Mouse (Mus musculus): ENCODE measurements at regions not wholly inside any gene's neighbourhood (a gene's known extent, or its start where the extent isn't known, plus 50 kb on each side); places are given as distances from the start of the nearest gene placed in this dataset.

DNA sequence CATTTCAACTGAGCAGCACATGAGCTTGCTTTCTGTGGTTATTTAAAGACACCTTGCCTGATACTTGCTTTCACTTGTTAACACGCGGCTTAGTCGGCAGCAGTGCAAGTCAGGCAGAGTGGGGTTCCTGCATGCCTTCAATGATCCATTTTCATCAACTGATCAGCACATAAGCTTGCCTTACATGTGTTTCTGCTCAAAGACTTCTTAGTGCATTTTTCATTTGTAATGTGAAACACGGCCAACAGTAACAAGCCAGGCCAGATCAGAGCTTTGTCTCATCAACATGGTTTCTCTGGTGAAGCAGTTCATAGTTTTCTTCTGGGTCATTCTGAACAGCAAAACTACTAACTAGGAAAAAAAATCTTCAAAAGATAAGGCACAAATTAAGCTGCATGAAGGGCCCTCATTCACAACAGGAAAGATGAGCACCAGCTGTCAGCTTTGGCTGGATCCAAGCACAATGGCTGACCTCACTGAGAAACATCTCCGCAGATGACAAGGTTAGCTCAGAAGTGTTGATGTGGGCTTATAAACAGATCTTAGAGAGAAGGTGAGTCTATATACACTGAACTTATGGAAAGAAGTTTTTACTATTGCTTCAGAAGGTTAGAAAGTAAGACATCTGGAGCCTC lies 100.2 kb upstream of the Dock1 start:
- DNase-seq: no peak
- H3K27me3 ChIP-seq (ENCODE audit: control insufficient read depth, insufficient read depth, low read length): no peaks in the 10 kb centered on the region
- 94% methylated on average over 5 of the region's 5 CpGs for WGBS
- TF ChIP-seq CTCF (IDR thresholded peaks at IDR 0.05; ENCODE audit: borderline replicate concordance, control insufficient read depth, extremely low read depth, insufficient read depth, low read length, poor library complexity): no peak
- no peak for TF ChIP-seq POLR2A (IDR thresholded peaks at IDR 0.05; ENCODE audit: control insufficient read depth, extremely low read depth, insufficient read depth, low read length, poor library complexity)
- H3K4me3 ChIP-seq (ENCODE audit: control insufficient read depth, insufficient read depth, low read length): no peak overlapping the region
- no peaks in the 10 kb centered on the region for H3K4me1 ChIP-seq (replicated peaks; ENCODE audit: control insufficient read depth, insufficient read depth, low read length)
- H3K36me3 ChIP-seq (ENCODE audit: control insufficient read depth, insufficient read depth, low read length): no peaks in the 10 kb centered on the region
- H3K27ac ChIP-seq (ENCODE audit: control insufficient read depth, insufficient read depth, low read length): no peak overlapping the region

DNA sequence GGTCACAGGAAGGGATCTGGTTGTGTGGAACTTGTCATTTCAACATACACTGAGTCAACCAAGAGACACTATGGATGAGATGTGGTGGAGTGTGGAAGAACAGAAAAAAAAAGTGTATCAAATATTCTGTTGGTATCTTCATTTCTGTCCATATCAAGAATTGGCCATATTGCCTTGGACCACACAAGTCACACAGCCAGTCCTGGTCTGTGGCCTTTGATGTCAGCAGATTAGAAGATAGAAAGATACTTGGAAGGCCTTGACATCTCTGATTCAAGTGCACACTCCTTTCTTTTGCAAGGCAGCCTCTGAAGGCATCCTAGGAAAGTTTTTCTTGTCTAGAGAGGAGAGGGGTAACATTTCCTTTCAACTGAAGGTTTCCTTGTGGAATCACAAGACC lies 88.7 kb upstream of the Dock1 start:
- no peak overlapping the region for H3K4me3 ChIP-seq (ENCODE audit: control insufficient read depth, insufficient read depth, low read length)
- H3K27me3 ChIP-seq (ENCODE audit: control insufficient read depth, insufficient read depth, low read length): no peaks in the 10 kb centered on the region
- no peaks in the 10 kb centered on the region for H3K4me1 ChIP-seq (replicated peaks; ENCODE audit: control insufficient read depth, insufficient read depth, low read length)
- no peak for TF ChIP-seq CTCF (IDR thresholded peaks at IDR 0.05; ENCODE audit: borderline replicate concordance, control insufficient read depth, extremely low read depth, insufficient read depth, low read length, poor library complexity)
- no peak for DNase-seq
- H3K36me3 ChIP-seq (ENCODE audit: control insufficient read depth, insufficient read depth, low read length): no peaks in the 10 kb centered on the region
- no peak overlapping the region for H3K27ac ChIP-seq (ENCODE audit: control insufficient read depth, insufficient read depth, low read length)

- no peak overlapping the region for H3K27ac ChIP-seq (ENCODE audit: control insufficient read depth, insufficient read depth, low read length)
- H3K36me3 ChIP-seq (ENCODE audit: control insufficient read depth, insufficient read depth, low read length): no peaks in the 10 kb centered on the region
- no peak for DNase-seq
- no peaks in the 10 kb centered on the region for H3K27me3 ChIP-seq (ENCODE audit: control insufficient read depth, insufficient read depth, low read length)
- no peak overlapping the region for H3K4me3 ChIP-seq (ENCODE audit: control insufficient read depth, insufficient read depth, low read length)
- TF ChIP-seq CTCF (IDR thresholded peaks at IDR 0.05; ENCODE audit: borderline replicate concordance, control insufficient read depth, extremely low read depth, insufficient read depth, low read length, poor library complexity): no peak
- TF ChIP-seq POLR2A (IDR thresholded peaks at IDR 0.05; ENCODE audit: control insufficient read depth, extremely low read depth, insufficient read depth, low read length, poor library complexity): no peak
- no peaks in the 10 kb centered on the region for H3K4me1 ChIP-seq (replicated peaks; ENCODE audit: control insufficient read depth, insufficient read depth, low read length)
- 94% methylated on average over 5 of the region's 5 CpGs for WGBS
Observed at GRCm38 (mm10) chr7:134585478-134585877, 85.0 kb upstream of the Dock1 start.

DNA sequence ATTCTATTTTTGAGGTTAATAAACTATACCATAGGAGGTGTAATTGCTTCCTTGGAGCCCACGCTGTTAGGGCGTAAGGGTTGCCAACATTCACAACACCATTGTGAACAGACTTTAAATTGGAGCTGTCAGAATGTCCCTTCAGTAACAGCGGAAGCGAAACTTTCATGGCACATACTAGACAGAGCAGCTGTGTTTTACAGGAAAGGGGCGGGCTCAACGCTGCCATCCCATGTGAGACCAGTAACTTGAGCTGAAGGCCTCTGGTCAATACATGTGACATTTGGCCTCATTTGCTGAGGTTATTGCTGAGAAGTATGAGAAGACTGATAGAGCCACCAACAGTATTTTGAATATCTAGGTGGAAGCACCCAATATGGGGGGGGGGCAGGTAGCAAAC lies 83.5 kb upstream of the Dock1 start:
- WGBS: 89% methylated on average over 6 of the region's 6 CpGs
- Histone ChIP-seq H3K27ac (ENCODE audit: control insufficient read depth, insufficient read depth, low read length) (no peak overlapping the region), H3K36me3 (ENCODE audit: control insufficient read depth, insufficient read depth, low read length) (no peaks in the 10 kb centered on the region), H3K4me1 (replicated peaks; ENCODE audit: control insufficient read depth, insufficient read depth, low read length) (no peaks in the 10 kb centered on the region), H3K27me3 (ENCODE audit: control insufficient read depth, insufficient read depth, low read length) (no peaks in the 10 kb centered on the region), H3K4me3 (ENCODE audit: control insufficient read depth, insufficient read depth, low read length) (no peak overlapping the region)
- no peak for TF ChIP-seq CTCF (IDR thresholded peaks at IDR 0.05; ENCODE audit: borderline replicate concordance, control insufficient read depth, extremely low read depth, insufficient read depth, low read length, poor library complexity)
- no peak for TF ChIP-seq POLR2A (IDR thresholded peaks at IDR 0.05; ENCODE audit: control insufficient read depth, extremely low read depth, insufficient read depth, low read length, poor library complexity)
- DNase-seq: no peak

GRCm38 (mm10) chr7:134607886-134608285 lies 62.6 kb upstream of the Dock1 start:
- no peak for DNase-seq
- Histone ChIP-seq H3K4me3 (ENCODE audit: control insufficient read depth, insufficient read depth, low read length) (no peak overlapping the region), H3K4me1 (replicated peaks; ENCODE audit: control insufficient read depth, insufficient read depth, low read length) (no peaks in the 10 kb centered on the region), H3K36me3 (ENCODE audit: control insufficient read depth, insufficient read depth, low read length) (no peaks in the 10 kb centered on the region), H3K27ac (ENCODE audit: control insufficient read depth, insufficient read depth, low read length) (no peak overlapping the region), H3K27me3 (ENCODE audit: control insufficient read depth, insufficient read depth, low read length) (no peaks in the 10 kb centered on the region)
- 93% methylated on average over 3 of the region's 3 CpGs for WGBS
- no peak for TF ChIP-seq POLR2A (IDR thresholded peaks at IDR 0.05; ENCODE audit: control insufficient read depth, extremely low read depth, insufficient read depth, low read length, poor library complexity)
- no peak for TF ChIP-seq CTCF (IDR thresholded peaks at IDR 0.05; ENCODE audit: borderline replicate concordance, control insufficient read depth, extremely low read depth, insufficient read depth, low read length, poor library complexity)

- Histone ChIP-seq H3K27ac (ENCODE audit: control insufficient read depth, insufficient read depth, low read length) (no peak overlapping the region), H3K4me1 (replicated peaks; ENCODE audit: control insufficient read depth, insufficient read depth, low read length) (no peaks in the 10 kb centered on the region), H3K4me3 (ENCODE audit: control insufficient read depth, insufficient read depth, low read length) (no peak overlapping the region), H3K27me3 (ENCODE audit: control insufficient read depth, insufficient read depth, low read length) (no peaks in the 10 kb centered on the region), H3K36me3 (ENCODE audit: control insufficient read depth, insufficient read depth, low read length) (no peaks in the 10 kb centered on the region)
- WGBS: 94% methylated on average over 2 of the region's 2 CpGs
- TF ChIP-seq POLR2A (IDR thresholded peaks at IDR 0.05; ENCODE audit: control insufficient read depth, extremely low read depth, insufficient read depth, low read length, poor library complexity) (no peak), CTCF (IDR thresholded peaks at IDR 0.05; ENCODE audit: borderline replicate concordance, control insufficient read depth, extremely low read depth, insufficient read depth, low read length, poor library complexity) (no peak)
- no peak for DNase-seq
Observed at GRCm38 (mm10) chr7:134610159-134610558, 60.3 kb upstream of the Dock1 start.

DNA sequence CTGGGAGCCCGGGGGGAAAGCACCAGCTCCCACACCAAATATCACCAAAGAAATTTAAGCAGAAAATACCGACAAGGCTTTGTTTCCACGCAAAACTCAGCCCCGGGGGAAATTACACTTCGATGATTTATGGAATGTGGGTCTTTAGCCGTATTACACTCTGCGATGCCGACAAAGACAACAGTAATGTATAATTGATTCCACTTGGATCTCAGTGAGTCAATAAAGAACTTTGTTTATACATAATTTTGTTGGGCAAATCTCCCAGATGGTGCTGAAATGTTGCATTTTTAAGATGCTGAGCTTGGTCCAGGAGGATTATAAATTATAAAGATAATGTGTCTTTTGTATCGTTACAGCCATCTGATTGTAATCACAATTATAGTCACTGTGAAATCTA lies 59.1 kb upstream of the Dock1 start:
- H3K27me3 ChIP-seq (ENCODE audit: control insufficient read depth, insufficient read depth, low read length): no peaks in the 10 kb centered on the region
- DNase-seq: no peak
- H3K4me3 ChIP-seq (ENCODE audit: control insufficient read depth, insufficient read depth, low read length): no peak overlapping the region
- TF ChIP-seq POLR2A (IDR thresholded peaks at IDR 0.05; ENCODE audit: control insufficient read depth, extremely low read depth, insufficient read depth, low read length, poor library complexity): no peak
- no peak for TF ChIP-seq CTCF (IDR thresholded peaks at IDR 0.05; ENCODE audit: borderline replicate concordance, control insufficient read depth, extremely low read depth, insufficient read depth, low read length, poor library complexity)
- no peaks in the 10 kb centered on the region for H3K4me1 ChIP-seq (replicated peaks; ENCODE audit: control insufficient read depth, insufficient read depth, low read length)
- WGBS: 89% methylated on average over 9 of the region's 9 CpGs
- no peak overlapping the region for H3K27ac ChIP-seq (ENCODE audit: control insufficient read depth, insufficient read depth, low read length)
- H3K36me3 ChIP-seq (ENCODE audit: control insufficient read depth, insufficient read depth, low read length): no peaks in the 10 kb centered on the region
